10 mouse cellular contexts compared by ENCODE assay signal in genomic region chr1:89929181-89929580, GRCm38 (mm10). TPM values are rescaled to one million over a fixed set of nuclear protein-coding genes. Genes with fewer than 3 reads are reported as not detected.
DNase-seq lines count a peak whose midpoint lies in the region; ATAC-seq lines count a peak whose summit lies in the region.
"Had no signal": no experiment of that assay in that cellular context is flagged by ENCODE, and none has a peak within 500 bp of the region (broad histone marks: within the 10 kb centered on the region; RNA-seq: fewer than 3 reads in every experiment).

No protein-coding gene starts in this region.

- H3K36me3 ChIP-seq in liver, embryonic 11.5 days (ENCODE audit: control insufficient read depth, insufficient read depth, low read length), result no peaks in the 10 kb centered on the region
- no peaks in the 10 kb centered on the region for H3K36me3 ChIP-seq in embryonic facial prominence, embryonic 15.5 days
- H3K36me3 ChIP-seq in limb, embryonic 11.5 days (ENCODE audit: control insufficient read depth, insufficient read depth, low read length), result no peaks in the 10 kb centered on the region
- no peaks in the 10 kb centered on the region for H3K36me3 ChIP-seq in neural tube, embryonic 14.5 days (ENCODE audit: control insufficient read depth, insufficient read depth, low read length)

- no peak for DNase-seq in liver, embryonic 11.5 days (ENCODE audit: low spot score)
- DNase-seq in liver, result no peak
- no peak for DNase-seq in limb, embryonic 11.5 days (ENCODE audit: low spot score)
- DNase-seq in right cerebral cortex, postnatal 14 days, result no peak
- no peak for DNase-seq in frontal cortex, postnatal 14 days (ENCODE audit: low spot score in 2 of 2)
- DNase-seq in cerebellum, adult 11 months, result no peak
- DNase-seq: gastrocnemius, postnatal 14 days had no signal

- peaks cover 12% of the 10 kb centered on the region for H3K4me1 ChIP-seq in liver, embryonic 11.5 days (replicated peaks; ENCODE audit: control insufficient read depth, insufficient read depth, low read length)
- H3K4me1 ChIP-seq in embryonic facial prominence, embryonic 15.5 days, result peaks cover 52% of the 10 kb centered on the region
- H3K4me1 ChIP-seq in limb, embryonic 11.5 days (ENCODE audit: control insufficient read depth, insufficient read depth, low read length), result peaks cover 35% of the 10 kb centered on the region
- H3K4me1 ChIP-seq in neural tube, embryonic 14.5 days (ENCODE audit: control insufficient read depth, insufficient read depth, low read length), result peaks cover 29% of the 10 kb centered on the region

- ATAC-seq in liver, embryonic 11.5 days (replicated peaks; ENCODE audit: low FRiP score), result no peak
- no peak for ATAC-seq in embryonic facial prominence, embryonic 15.5 days (ENCODE audit: insufficient number of reproducible peaks, low FRiP score, low TSS enrichment, low read depth)
- ATAC-seq in limb, embryonic 11.5 days (ENCODE audit: insufficient number of reproducible peaks, low FRiP score, low TSS enrichment, low read depth), result no peak
- ATAC-seq in neural tube, embryonic 14.5 days (ENCODE audit: low read depth), result no peak

- H3K4me2 ChIP-seq in liver, embryonic 11.5 days, result peak overlapping the region; percentile 85
- peak overlapping the region; percentile 27 for H3K4me2 ChIP-seq in embryonic facial prominence, embryonic 15.5 days (replicated peaks)
- H3K4me2 ChIP-seq in limb, embryonic 11.5 days (ENCODE audit: low read depth, severe bottlenecking), result peak overlapping the region; percentile 24
- H3K4me2 ChIP-seq in neural tube, embryonic 14.5 days (ENCODE audit: low read depth, low read length), result peak overlapping the region; percentile 78

- peak overlapping the region; percentile 29; the same call in 1 of the 2 replicates for H3K4me3 ChIP-seq in liver, embryonic 11.5 days (ENCODE audit: low read depth, low read length)
- H3K4me3 ChIP-seq in embryonic facial prominence, embryonic 15.5 days (replicated peaks), result peak overlapping the region; percentile 16; the same call in 1 of the 2 replicates
- no peak overlapping the region for H3K4me3 ChIP-seq in limb, embryonic 11.5 days (ENCODE audit: low read depth, low read length)
- H3K4me3 ChIP-seq in neural tube, embryonic 14.5 days (ENCODE audit: low read depth, low read length), result peak overlapping the region; percentile 54

- WGBS in liver, embryonic 11.5 days, result 2% methylated on average over 6 of the region's 6 CpGs
- WGBS in embryonic facial prominence, embryonic 15.5 days, result 9% methylated on average over 6 of the region's 6 CpGs
- 2% methylated on average over 6 of the region's 6 CpGs for WGBS in limb, embryonic 11.5 days
- 2% methylated on average over 6 of the region's 6 CpGs for WGBS in neural tube, embryonic 14.5 days

- no peaks in the 10 kb centered on the region for H3K9me3 ChIP-seq in liver, embryonic 11.5 days (ENCODE audit: control insufficient read depth, low read length)
- H3K9me3 ChIP-seq in embryonic facial prominence, embryonic 15.5 days (replicated peaks), result no peaks in the 10 kb centered on the region
- H3K9me3 ChIP-seq in limb, embryonic 11.5 days (ENCODE audit: control insufficient read depth, low read length), result no peaks in the 10 kb centered on the region; the same call in 1 of the 2 replicates
- H3K9me3 ChIP-seq in neural tube, embryonic 14.5 days (ENCODE audit: control insufficient read depth, low read length), result no peaks in the 10 kb centered on the region

- no peak overlapping the region for H3K9ac ChIP-seq in liver, embryonic 11.5 days (ENCODE audit: low read depth, low read length)
- no peak overlapping the region for H3K9ac ChIP-seq in embryonic facial prominence, embryonic 15.5 days
- H3K9ac ChIP-seq in limb, embryonic 11.5 days (ENCODE audit: low read length), result no peak overlapping the region
- H3K9ac ChIP-seq in neural tube, embryonic 14.5 days (replicated peaks; ENCODE audit: low read depth, low read length), result peak overlapping the region; percentile 61

- H3K27me3 ChIP-seq in liver, embryonic 11.5 days (replicated peaks; ENCODE audit: control insufficient read depth, insufficient read depth, low read length), result peaks cover 99% of the 10 kb centered on the region
- peaks cover 99% of the 10 kb centered on the region for H3K27me3 ChIP-seq in embryonic facial prominence, embryonic 15.5 days
- H3K27me3 ChIP-seq in limb, embryonic 11.5 days (ENCODE audit: control insufficient read depth, insufficient read depth, low read length), result peaks cover 91% of the 10 kb centered on the region
- H3K27me3 ChIP-seq in neural tube, embryonic 14.5 days (ENCODE audit: control insufficient read depth, insufficient read depth, low read length), result peaks cover 15% of the 10 kb centered on the region

- H3K27ac ChIP-seq in liver, embryonic 11.5 days (ENCODE audit: low read depth, low read length), result no peak overlapping the region
- H3K27ac ChIP-seq in embryonic facial prominence, embryonic 15.5 days (replicated peaks), result no peak overlapping the region
- no peak overlapping the region for H3K27ac ChIP-seq in limb, embryonic 11.5 days (replicated peaks; ENCODE audit: low read depth, low read length)
- peak overlapping the region; percentile 2; the same call in 1 of the 2 replicates for H3K27ac ChIP-seq in neural tube, embryonic 14.5 days (ENCODE audit: low read depth, low read length)

RNA-seq across cellular contexts. Expression of gene Gbx2, which starts 1.8 kb away (rescaled TPM):
- 2.2 and 2.9 TPM in 2 replicates for polyA plus RNA-seq in liver, embryonic 11.5 days (2014; fragmentation: Nextera tagmentation; extraction: Ambion mirVana)
- polyA plus RNA-seq in embryonic facial prominence, embryonic 15.5 days (2015; fragmentation: Nextera tagmentation; extraction: Ambion mirVana), result 0.28 and 0.29 TPM in 2 replicates
- polyA plus RNA-seq in limb, embryonic 11.5 days (2014; fragmentation: Nextera tagmentation; extraction: Ambion mirVana), result 1.3 and 1.6 TPM in 2 replicates
- 25.4 and 30.9 TPM in 2 replicates for polyA plus RNA-seq in neural tube, embryonic 14.5 days (2014; fragmentation: Nextera tagmentation; extraction: Ambion mirVana)
- polyA plus RNA-seq: liver, adult 2 months had no signal

Comparison
In these comparisons a context has a peak if more than half of its experiments do, and no peak if none do; other contexts are left out.
1. H3K4me2 ChIP-seq: peak in every context shown above with its lines; median percentile 85 in liver, embryonic 11.5 days; 78 in neural tube, embryonic 14.5 days; 27 in embryonic facial prominence, embryonic 15.5 days; 24 in limb, embryonic 11.5 days.